ENCODE assay signal across 8 mouse cellular contexts in genomic region chr11:52397385-52397987, GRCm38 (mm10). TPM values are rescaled to one million over a fixed set of nuclear protein-coding genes. Genes with fewer than 3 reads are reported as not detected.
DNase-seq lines count a peak whose midpoint lies in the region; ATAC-seq and TF ChIP-seq lines count a peak whose summit lies in the region.

No protein-coding gene starts in this region.

- H3K4me3 ChIP-seq in lung, embryonic 15.5 days = peak overlapping the region; percentile 94
- H3K4me3 ChIP-seq in lung, adult 2 months (replicated peaks; ENCODE audit: extremely low read depth, low read depth, low read length) = no peak overlapping the region
- H3K4me3 ChIP-seq in embryonic facial prominence, embryonic 10.5 days = peak overlapping the region; percentile 98
- H3K4me3 ChIP-seq in intestine, postnatal 0 days (ENCODE audit: low read depth, low read length) = peak overlapping the region; percentile 96

- H3K4me1 ChIP-seq in lung, embryonic 15.5 days = peaks cover 3% of the 10 kb centered on the region; the same call in 1 of the 2 replicates
- peaks cover 3% of the 10 kb centered on the region; the same call in 1 of the 2 replicates for H3K4me1 ChIP-seq in lung, adult 2 months (ENCODE audit: control insufficient read depth, insufficient read depth, low read length)
- peaks cover 19% of the 10 kb centered on the region for H3K4me1 ChIP-seq in embryonic facial prominence, embryonic 10.5 days
- H3K4me1 ChIP-seq in intestine, postnatal 0 days (replicated peaks; ENCODE audit: control insufficient read depth, insufficient read depth, low read length) = no peaks in the 10 kb centered on the region

- H3K4me2 ChIP-seq in lung, embryonic 15.5 days = peak overlapping the region; percentile 57
- H3K4me2 ChIP-seq in intestine, postnatal 0 days (replicated peaks; ENCODE audit: low read depth) = peak overlapping the region; percentile 84

- TF ChIP-seq POLR2A in lung, adult 2 months (IDR thresholded peaks at IDR 0.05; ENCODE audit: borderline replicate concordance, extremely low read depth, low read depth, low read length) = no peak

- 79% methylated on average over 4 of the region's 4 CpGs for WGBS in lung, embryonic 15.5 days
- WGBS in lung, adult 2 months = 79% methylated on average over 4 of the region's 4 CpGs
- WGBS in embryonic facial prominence, embryonic 10.5 days = 86% methylated on average over 4 of the region's 4 CpGs
- WGBS in intestine, postnatal 0 days = 76% methylated on average over 4 of the region's 4 CpGs

- peak overlapping the region; percentile 94; the same call in 1 of the 2 replicates for H3K9ac ChIP-seq in lung, embryonic 15.5 days
- no peak overlapping the region for H3K9ac ChIP-seq in intestine, postnatal 0 days (ENCODE audit: low read depth, low read length)

- ATAC-seq in lung, embryonic 15.5 days (ENCODE audit: borderline replicate concordance, extremely low read depth, low FRiP score, low TSS enrichment) = no peak
- ATAC-seq in intestine, postnatal 0 days = no peak

- no peak for TF ChIP-seq CTCF in lung, adult 2 months (IDR thresholded peaks at IDR 0.05; ENCODE audit: insufficient read depth, low read length)
- peak; percentile 45; the same call in 1 of the 2 replicates for TF ChIP-seq CTCF in intestine, postnatal 0 days (IDR thresholded peaks at IDR 0.05; ENCODE audit: low read depth)

- no peaks in the 10 kb centered on the region for H3K27me3 ChIP-seq in lung, embryonic 15.5 days
- no peaks in the 10 kb centered on the region for H3K27me3 ChIP-seq in embryonic facial prominence, embryonic 10.5 days (replicated peaks; ENCODE audit: low read depth, poor library complexity, severe bottlenecking)
- H3K27me3 ChIP-seq in intestine, postnatal 0 days (replicated peaks; ENCODE audit: control insufficient read depth, insufficient read depth, low read length) = no peaks in the 10 kb centered on the region

- H3K9me3 ChIP-seq in lung, embryonic 15.5 days = no peaks in the 10 kb centered on the region
- no peaks in the 10 kb centered on the region for H3K9me3 ChIP-seq in embryonic facial prominence, embryonic 10.5 days
- no peaks in the 10 kb centered on the region for H3K9me3 ChIP-seq in intestine, postnatal 0 days (ENCODE audit: control insufficient read depth)

- no peak for DNase-seq in lung, adult 2 months
- no peak for DNase-seq in embryonic facial prominence, embryonic 10.5 days (ENCODE audit: low spot score)
- DNase-seq in naive thymus-derived CD4-positive, alpha-beta T cell, adult 2 months (ENCODE audit: low read depth) = peak; percentile 62
- DNase-seq in layer of hippocampus, adult 18-20 months (ENCODE audit: low spot score in 2 of 2) = no peak
- DNase-seq in cerebellum, postnatal 36 days = no peak
- no peak for DNase-seq in right cerebral cortex, postnatal 4 days

- H3K27ac ChIP-seq in lung, embryonic 15.5 days = no peak overlapping the region
- H3K27ac ChIP-seq in embryonic facial prominence, embryonic 10.5 days (replicated peaks) = peak overlapping the region; percentile 98
- 0 out of 2 replicates have a peak overlapping the region, but pooled peaks have one; percentile 91 for H3K27ac ChIP-seq in intestine, postnatal 0 days (ENCODE audit: low read depth, low read length)

- no peaks in the 10 kb centered on the region for H3K36me3 ChIP-seq in lung, embryonic 15.5 days
- H3K36me3 ChIP-seq in embryonic facial prominence, embryonic 10.5 days (replicated peaks) = peaks cover 29% of the 10 kb centered on the region
- H3K36me3 ChIP-seq in intestine, postnatal 0 days (ENCODE audit: control insufficient read depth, insufficient read depth) = no peaks in the 10 kb centered on the region

RNA-seq across cellular contexts. Expression of gene 9530068E07Rik, which starts 1.3 kb away (rescaled TPM):
- 221 and 224 TPM in 2 replicates for polyA plus RNA-seq in lung, embryonic 15.5 days (2015; fragmentation: Nextera tagmentation; extraction: Ambion mirVana)
- 160 and 194 TPM in 2 replicates for polyA plus RNA-seq in lung, adult 2 months (2012; rRNA removed)
- 165 and 169 TPM in 2 replicates for polyA plus RNA-seq in embryonic facial prominence, embryonic 10.5 days (2016; fragmentation: Nextera tagmentation; extraction: Ambion mirVana)
- 89.2 and 92.0 TPM in 2 replicates for polyA plus RNA-seq in intestine, postnatal 0 days (2015; fragmentation: Nextera tagmentation; extraction: Ambion mirVana)
- total RNA-seq in layer of hippocampus, adult 18-20 months (2021) = 10 to 100 TPM; 64.4 to 66.8 TPM

RNA-seq across cellular contexts. Expression of gene Vdac1, which starts 36.8 kb away (rescaled TPM):
- 256 and 265 TPM in 2 replicates for polyA plus RNA-seq in lung, embryonic 15.5 days (2015; fragmentation: Nextera tagmentation; extraction: Ambion mirVana)
- polyA plus RNA-seq in lung, adult 2 months (2012; rRNA removed) = 34.1 and 65.1 TPM in 2 replicates
- polyA plus RNA-seq in embryonic facial prominence, embryonic 10.5 days (2016; fragmentation: Nextera tagmentation; extraction: Ambion mirVana) = 204 and 209 TPM in 2 replicates
- 175 and 180 TPM in 2 replicates for polyA plus RNA-seq in intestine, postnatal 0 days (2015; fragmentation: Nextera tagmentation; extraction: Ambion mirVana)
- 100 to 1,000 TPM; 522 to 543 TPM for total RNA-seq in layer of hippocampus, adult 18-20 months (2021)
